Mouse (Mus musculus): ENCODE results near the gene Prkg1.

DNA sequence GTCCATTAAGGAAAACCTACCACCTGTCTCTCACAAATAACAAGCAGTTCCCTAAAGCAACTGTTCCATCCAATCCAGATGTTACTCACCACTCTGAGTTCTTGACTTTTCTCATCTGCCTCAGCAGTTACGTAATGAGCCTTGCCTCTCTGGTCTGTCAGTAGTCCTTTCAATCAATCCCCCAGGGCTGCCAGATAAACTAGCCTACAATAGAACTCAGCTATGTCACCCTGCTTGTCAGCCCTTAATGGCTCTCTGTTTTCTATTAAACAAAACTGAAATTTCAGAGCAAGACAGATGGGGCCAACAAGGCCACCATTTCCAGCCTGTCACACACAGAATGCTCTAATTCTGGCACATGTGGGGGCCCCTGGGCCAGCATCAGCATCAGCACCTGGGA lies 293.1 kb downstream of the Prkg1 start:
- no peak for TF ChIP-seq GATA1 (IDR thresholded peaks at IDR 0.05; ENCODE audit: low read depth, low read length)
- no peak for TF ChIP-seq POLR2A (IDR thresholded peaks at IDR 0.05; ENCODE audit: control insufficient read depth in 1 of 2, insufficient read depth in 1 of 2, low read depth in 1 of 2, low read length in 2 of 2, poor library complexity in 1 of 2)
- no peak for TF ChIP-seq USF1 (IDR thresholded peaks at IDR 0.05; ENCODE audit: low read depth, low read length)
- TF ChIP-seq CTCF (IDR thresholded peaks at IDR 0.05 in 2 of 3, conservative IDR thresholded peaks at IDR 0.05 in 1 of 3; ENCODE audit: control insufficient read depth in 1 of 3, insufficient read depth in 1 of 3, low read depth in 2 of 3, low read length in 3 of 3, poor library complexity in 1 of 3, severe bottlenecking in 1 of 3), result no peak
- no peak for TF ChIP-seq ZNF384 (IDR thresholded peaks at IDR 0.05; ENCODE audit: low read depth, low read length)
- TF ChIP-seq EP300 (IDR thresholded peaks at IDR 0.05; ENCODE audit: low read depth in 1 of 2, low read length in 2 of 2), result no peak
- TF ChIP-seq ZC3H11A (IDR thresholded peaks at IDR 0.05; ENCODE audit: low read depth, low read length), result no peak

Data from MEL (cell line).